Mouse (Mus musculus): ENCODE measurements around the gene Clec4e. TPM values are rescaled to one million over a fixed set of nuclear protein-coding genes. Genes with fewer than 3 reads are reported as not detected.
"Not testable (repeated sequence)": the region's sequence is repeated elsewhere in the genome, so short reads cannot be mapped to it uniquely, and the experiment has no call there.

Clec4e gene
- polyA plus RNA-seq, 1 experiment from 2014 or later: not detected

DNA sequence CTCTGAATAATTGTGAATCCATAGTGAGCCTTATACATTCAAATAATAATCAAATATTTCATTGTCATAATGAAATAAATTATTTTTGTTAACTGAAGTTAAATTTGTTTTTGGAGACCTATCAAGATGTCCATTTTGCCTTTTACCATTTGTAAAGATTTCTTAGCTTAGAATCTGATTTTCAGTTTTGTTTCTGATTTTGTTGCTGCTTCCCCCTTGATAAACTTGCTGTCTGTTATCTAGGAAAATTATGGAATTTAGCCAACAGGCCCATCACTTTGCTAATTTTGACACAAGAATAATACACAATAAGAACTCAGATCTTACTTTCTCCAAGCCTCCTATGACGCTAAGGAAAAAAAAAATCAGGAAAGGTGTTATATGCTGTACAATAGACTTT, 28.8 kb downstream of the Clec4e start:
- no peak overlapping the region for H3K27ac ChIP-seq (ENCODE audit: low read depth, low read length)
- no peak for TF ChIP-seq CTCF (IDR thresholded peaks at IDR 0.05; ENCODE audit: low read depth)
- no peaks in the 10 kb centered on the region for H3K27me3 ChIP-seq (replicated peaks; ENCODE audit: control insufficient read depth, insufficient read depth, low read length)
- WGBS: 91% methylated on average over 1 of the region's 1 CpGs
- ATAC-seq: no peak
- no peak overlapping the region for H3K4me2 ChIP-seq (replicated peaks; ENCODE audit: low read depth)
- H3K36me3 ChIP-seq (ENCODE audit: control insufficient read depth, insufficient read depth): no peaks in the 10 kb centered on the region
- H3K4me3 ChIP-seq (ENCODE audit: low read depth, low read length): no peak overlapping the region
- no peaks in the 10 kb centered on the region for H3K9me3 ChIP-seq (ENCODE audit: control insufficient read depth)
- H3K9ac ChIP-seq (ENCODE audit: low read depth, low read length): no peak overlapping the region
- no peaks in the 10 kb centered on the region for H3K4me1 ChIP-seq (replicated peaks; ENCODE audit: control insufficient read depth, insufficient read depth, low read length)

DNA sequence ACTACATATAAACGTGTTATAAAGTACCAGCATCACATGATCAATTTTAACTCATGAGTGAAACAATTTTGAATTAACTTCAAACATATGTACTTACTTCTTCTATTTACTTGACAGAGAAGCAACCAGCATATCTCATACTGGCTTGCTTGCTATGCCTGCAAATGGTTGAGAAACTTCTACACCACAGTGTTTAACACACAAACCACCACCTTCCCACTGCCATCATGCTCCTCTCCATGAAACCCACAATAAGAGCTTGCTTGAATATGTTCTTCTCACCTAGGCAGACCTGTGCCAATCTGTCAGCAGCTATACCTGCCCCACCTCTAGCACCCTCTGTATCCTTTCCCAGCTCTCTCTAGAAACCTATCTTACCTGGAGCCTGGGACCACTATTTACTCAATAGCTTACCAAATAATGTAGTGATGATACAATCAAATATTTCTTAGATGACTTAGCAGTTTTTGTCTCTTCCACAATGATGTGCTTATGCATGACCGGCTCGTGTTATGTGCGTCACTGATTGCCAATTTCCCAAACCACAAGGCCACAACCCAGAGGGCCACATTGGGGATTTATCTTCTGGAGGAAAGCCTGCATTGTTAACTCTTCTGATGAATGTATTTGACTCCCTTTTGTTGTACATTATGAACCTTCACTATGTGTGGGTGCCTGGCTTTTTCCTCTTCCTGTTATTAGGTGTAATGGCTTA, 29.6 kb downstream of the Clec4e start:
- 80% methylated on average over 4 of the region's 4 CpGs for WGBS
- Histone ChIP-seq H3K9me3 (ENCODE audit: control insufficient read depth) (no peaks in the 10 kb centered on the region), H3K4me3 (ENCODE audit: low read depth, low read length) (no peak overlapping the region), H3K36me3 (ENCODE audit: control insufficient read depth, insufficient read depth) (no peaks in the 10 kb centered on the region), H3K4me1 (replicated peaks; ENCODE audit: control insufficient read depth, insufficient read depth, low read length) (no peaks in the 10 kb centered on the region), H3K9ac (ENCODE audit: low read depth, low read length) (no peak overlapping the region), H3K27ac (ENCODE audit: low read depth, low read length) (no peak overlapping the region), H3K4me2 (replicated peaks; ENCODE audit: low read depth) (no peak overlapping the region), H3K27me3 (replicated peaks; ENCODE audit: control insufficient read depth, insufficient read depth, low read length) (no peaks in the 10 kb centered on the region)
- TF ChIP-seq CTCF (IDR thresholded peaks at IDR 0.05; ENCODE audit: low read depth): no peak
- ATAC-seq: no peak

DNA sequence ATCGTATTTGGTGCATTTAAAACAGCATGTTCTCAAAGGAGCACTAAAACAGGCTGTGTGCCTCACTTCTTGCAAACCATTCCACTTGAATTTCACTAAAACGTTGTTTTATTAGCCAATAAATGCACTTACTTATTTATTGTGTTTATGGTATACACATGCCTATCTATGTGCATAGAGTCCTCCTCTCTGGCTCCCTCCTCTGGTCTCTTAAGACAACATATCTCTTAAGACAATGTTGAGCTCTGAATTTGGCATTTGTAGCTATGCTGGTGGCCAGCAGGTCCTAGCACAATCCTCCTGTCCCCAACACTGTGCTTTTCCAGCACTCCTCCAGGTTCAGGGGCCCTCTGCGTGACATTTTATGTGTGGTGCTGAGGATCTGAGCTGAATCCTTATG, 30.7 kb downstream of the Clec4e start:
- Histone ChIP-seq H3K27ac (ENCODE audit: low read depth, low read length) (no peak overlapping the region), H3K9ac (ENCODE audit: low read depth, low read length) (no peak overlapping the region), H3K9me3 (ENCODE audit: control insufficient read depth) (no peaks in the 10 kb centered on the region), H3K4me1 (replicated peaks; ENCODE audit: control insufficient read depth, insufficient read depth, low read length) (no peaks in the 10 kb centered on the region), H3K4me3 (ENCODE audit: low read depth, low read length) (no peak overlapping the region), H3K36me3 (ENCODE audit: control insufficient read depth, insufficient read depth) (no peaks in the 10 kb centered on the region), H3K27me3 (replicated peaks; ENCODE audit: control insufficient read depth, insufficient read depth, low read length) (no peaks in the 10 kb centered on the region), H3K4me2 (replicated peaks; ENCODE audit: low read depth) (no peak overlapping the region)
- no peak for ATAC-seq
- TF ChIP-seq CTCF (IDR thresholded peaks at IDR 0.05; ENCODE audit: low read depth): 0 out of 2 replicates have a peak, but pooled peaks have one; percentile 8
- WGBS: 77% methylated on average over 3 of the region's 3 CpGs

DNA sequence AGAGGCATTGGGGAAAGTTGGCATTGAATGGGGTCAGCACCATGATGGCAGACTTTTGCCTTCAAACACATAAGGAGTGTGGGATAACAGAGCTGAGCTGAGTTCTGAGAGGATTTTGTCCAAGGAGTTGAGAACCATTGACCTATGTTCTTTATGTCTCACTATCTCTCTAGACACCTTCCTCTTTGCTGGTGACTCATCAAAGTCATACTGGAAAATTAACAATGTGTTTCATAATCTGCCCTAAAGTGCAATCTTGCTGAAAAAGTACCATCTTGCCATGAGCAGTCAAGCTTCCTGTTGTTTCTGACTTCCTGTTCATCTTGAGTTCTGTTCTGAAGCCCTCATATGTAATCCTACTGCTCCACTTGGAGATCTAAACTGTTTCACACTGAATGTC, 36.9 kb downstream of the Clec4e start:
- no peaks in the 10 kb centered on the region for H3K9me3 ChIP-seq (ENCODE audit: control insufficient read depth)
- TF ChIP-seq CTCF (IDR thresholded peaks at IDR 0.05; ENCODE audit: low read depth): no peak
- H3K36me3 ChIP-seq (ENCODE audit: control insufficient read depth, insufficient read depth): no peaks in the 10 kb centered on the region
- H3K4me1 ChIP-seq (replicated peaks; ENCODE audit: control insufficient read depth, insufficient read depth, low read length): no peaks in the 10 kb centered on the region
- ATAC-seq: no peak
- no peaks in the 10 kb centered on the region for H3K27me3 ChIP-seq (replicated peaks; ENCODE audit: control insufficient read depth, insufficient read depth, low read length)
- no peak overlapping the region for H3K27ac ChIP-seq (ENCODE audit: low read depth, low read length)
- no peak overlapping the region for H3K4me3 ChIP-seq (ENCODE audit: low read depth, low read length)
- no peak overlapping the region for H3K4me2 ChIP-seq (replicated peaks; ENCODE audit: low read depth)
- H3K9ac ChIP-seq (ENCODE audit: low read depth, low read length): no peak overlapping the region

DNA sequence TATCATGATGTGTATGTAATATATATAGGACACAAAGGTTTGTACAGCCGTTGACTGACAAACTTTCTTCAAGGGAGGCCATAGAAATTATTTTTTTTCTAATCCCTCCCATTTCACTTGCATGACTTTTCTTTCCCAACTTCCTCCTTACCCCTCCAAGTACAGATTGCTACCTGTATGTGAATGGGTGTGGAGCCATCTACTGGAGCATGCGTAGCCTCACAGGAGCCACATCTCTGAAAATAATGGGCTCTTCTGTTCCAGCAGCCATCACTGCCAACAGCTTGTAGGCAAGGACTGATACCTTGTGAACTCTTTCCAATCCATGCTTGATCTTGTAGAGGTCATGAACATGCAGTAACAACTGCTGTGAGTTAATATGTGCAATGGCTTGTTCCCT, 40.8 kb downstream of the Clec4e start:
- 85% methylated on average over 2 of the region's 2 CpGs for WGBS
- H3K36me3 ChIP-seq (ENCODE audit: control insufficient read depth, insufficient read depth); H3K9me3 ChIP-seq (ENCODE audit: control insufficient read depth); ATAC-seq; H3K27ac ChIP-seq (ENCODE audit: low read depth, low read length); H3K9ac ChIP-seq (ENCODE audit: low read depth, low read length); H3K27me3 ChIP-seq (replicated peaks; ENCODE audit: control insufficient read depth, insufficient read depth, low read length); H3K4me1 ChIP-seq (replicated peaks; ENCODE audit: control insufficient read depth, insufficient read depth, low read length); H3K4me2 ChIP-seq (replicated peaks; ENCODE audit: low read depth); H3K4me3 ChIP-seq (ENCODE audit: low read depth, low read length): not testable (repeated sequence)

DNA sequence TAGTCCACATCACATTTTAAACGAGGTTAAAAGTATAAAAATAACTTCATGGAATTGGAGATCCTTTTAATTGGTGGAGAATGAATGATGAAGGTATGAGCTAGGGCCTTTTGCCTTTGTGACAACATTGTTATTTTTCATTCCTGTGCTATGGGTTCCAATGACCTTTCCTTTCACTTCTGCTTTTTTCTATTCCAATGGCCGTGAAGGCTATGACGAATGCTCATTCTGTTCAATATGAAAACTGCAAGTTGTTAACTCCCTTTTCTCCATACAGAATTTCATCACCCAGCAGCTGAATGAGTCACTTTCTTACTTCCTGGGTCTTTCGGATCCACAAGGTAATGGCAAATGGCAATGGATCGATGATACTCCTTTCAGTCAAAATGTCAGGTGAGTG, 45.5 kb downstream of the Clec4e start:
- no peaks in the 10 kb centered on the region for H3K27me3 ChIP-seq (replicated peaks; ENCODE audit: control insufficient read depth, insufficient read depth, low read length)
- H3K4me3 ChIP-seq (ENCODE audit: low read depth, low read length): no peak overlapping the region
- H3K27ac ChIP-seq (ENCODE audit: low read depth, low read length): no peak overlapping the region
- H3K36me3 ChIP-seq (ENCODE audit: control insufficient read depth, insufficient read depth): no peaks in the 10 kb centered on the region
- H3K4me2 ChIP-seq (replicated peaks; ENCODE audit: low read depth): no peak overlapping the region
- no peaks in the 10 kb centered on the region for H3K4me1 ChIP-seq (replicated peaks; ENCODE audit: control insufficient read depth, insufficient read depth, low read length)
- WGBS: 79% methylated on average over 5 of the region's 5 CpGs
- ATAC-seq: no peak
- no peak overlapping the region for H3K9ac ChIP-seq (ENCODE audit: low read depth, low read length)
- TF ChIP-seq CTCF (IDR thresholded peaks at IDR 0.05; ENCODE audit: low read depth): no peak
- H3K9me3 ChIP-seq (ENCODE audit: control insufficient read depth): no peaks in the 10 kb centered on the region

DNA sequence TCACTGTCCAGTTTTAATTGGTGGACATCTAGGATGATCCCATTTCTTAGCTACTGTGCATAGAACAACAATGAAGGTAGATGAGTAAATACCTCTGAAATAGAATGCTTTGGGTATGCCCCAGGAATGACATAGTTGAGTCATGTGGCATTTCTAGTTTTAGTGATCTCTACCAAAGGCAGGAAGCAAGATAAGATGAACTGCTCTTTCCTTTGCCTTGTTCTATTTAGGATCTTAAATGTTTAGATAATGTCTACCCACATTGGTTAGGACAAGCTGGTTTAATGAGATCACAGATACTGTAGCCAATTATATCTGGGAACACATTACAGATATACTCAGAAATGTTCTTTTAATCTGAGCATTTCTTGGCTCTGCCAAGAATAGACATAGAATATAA, 52.1 kb downstream of the Clec4e start:
- Histone ChIP-seq H3K27ac (ENCODE audit: low read depth, low read length) (no peak overlapping the region), H3K27me3 (replicated peaks; ENCODE audit: control insufficient read depth, insufficient read depth, low read length) (no peaks in the 10 kb centered on the region), H3K9ac (ENCODE audit: low read depth, low read length) (no peak overlapping the region), H3K4me3 (ENCODE audit: low read depth, low read length) (no peak overlapping the region), H3K9me3 (ENCODE audit: control insufficient read depth) (no peaks in the 10 kb centered on the region), H3K4me2 (replicated peaks; ENCODE audit: low read depth) (no peak overlapping the region), H3K4me1 (replicated peaks; ENCODE audit: control insufficient read depth, insufficient read depth, low read length) (no peaks in the 10 kb centered on the region), H3K36me3 (ENCODE audit: control insufficient read depth, insufficient read depth) (no peaks in the 10 kb centered on the region)
- no peak for ATAC-seq
- TF ChIP-seq CTCF (IDR thresholded peaks at IDR 0.05; ENCODE audit: low read depth): no peak

Other genes with a start within 250 kb of the Clec4e start
- not detected in 2 replicates for gene Clec4b1, start 239.9 kb downstream of the Clec4e start, polyA plus RNA-seq (2015; fragmentation: Nextera tagmentation; extraction: Ambion mirVana)
- gene Clec4a2, start 183.4 kb downstream of the Clec4e start, polyA plus RNA-seq (2015; fragmentation: Nextera tagmentation; extraction: Ambion mirVana): 5.1 and 5.4 TPM in 2 replicates
- not detected in 2 replicates for gene Clec4b2, start 117.0 kb downstream of the Clec4e start, polyA plus RNA-seq (2015; fragmentation: Nextera tagmentation; extraction: Ambion mirVana)
- gene Clec4n, start 60.0 kb downstream of the Clec4e start, polyA plus RNA-seq (2015; fragmentation: Nextera tagmentation; extraction: Ambion mirVana): 4.7 and 6.4 TPM in 2 replicates
- 0.14 and 0.31 TPM in 2 replicates for gene Clec4d, start 27.8 kb downstream of the Clec4e start, polyA plus RNA-seq (2015; fragmentation: Nextera tagmentation; extraction: Ambion mirVana)
- not detected in 2 replicates for gene Vmn2r19, start 18.5 kb upstream of the Clec4e start, polyA plus RNA-seq (2015; fragmentation: Nextera tagmentation; extraction: Ambion mirVana)
- gene Vmn2r20, start 128.2 kb upstream of the Clec4e start, polyA plus RNA-seq (2015; fragmentation: Nextera tagmentation; extraction: Ambion mirVana): not detected in 2 replicates
- gene Vmn2r21, start 243.5 kb upstream of the Clec4e start, polyA plus RNA-seq (2015; fragmentation: Nextera tagmentation; extraction: Ambion mirVana): not detected in 2 replicates